17 mouse cellular contexts compared by ENCODE assay signal in genomic region chr19:10379978-10380377, GRCm38 (mm10). TPM values are rescaled to one million over a fixed set of nuclear protein-coding genes. Genes with fewer than 3 reads are reported as not detected.
"Had no signal": no experiment of that assay in that cellular context is flagged by ENCODE, and none has a peak within 500 bp of the region (broad histone marks: within the 10 kb centered on the region; RNA-seq: fewer than 3 reads in every experiment).

No protein-coding gene starts in this region.

- H3K9ac ChIP-seq: neural tube, embryonic 13.5 days; neural tube, embryonic 15.5 days; stomach, embryonic 15.5 days had no signal

- DNase-seq: retina, postnatal 1 day; right cerebral cortex, adult 18-20 months; right cerebral cortex, postnatal 14 days; right cerebral cortex, postnatal 25 days; right cerebral cortex, postnatal 4 days; spleen, adult 18-20 months; thymus, adult 18-20 months; thymus, adult 2 months; thymus, postnatal 14 days; thymus, postnatal 25 days; thymus, postnatal 36 days; thymus, postnatal 4 days had no signal

- H3K9me3 ChIP-seq: neural tube, embryonic 13.5 days; neural tube, embryonic 15.5 days; stomach, embryonic 15.5 days had no signal

- H3K36me3 ChIP-seq: neural tube, embryonic 13.5 days; neural tube, embryonic 15.5 days; stomach, embryonic 15.5 days had no signal

- H3K27me3 ChIP-seq: stomach, embryonic 15.5 days had no signal

- H3K27ac ChIP-seq: neural tube, embryonic 13.5 days; neural tube, embryonic 15.5 days; stomach, embryonic 15.5 days; stomach, postnatal 0 days had no signal

- H3K4me1 ChIP-seq: stomach, embryonic 15.5 days had no signal

- H3K4me2 ChIP-seq: neural tube, embryonic 13.5 days; neural tube, embryonic 15.5 days; stomach, embryonic 15.5 days had no signal

- H3K4me3 ChIP-seq: neural tube, embryonic 13.5 days; neural tube, embryonic 15.5 days; stomach, embryonic 15.5 days had no signal

RNA-seq across cellular contexts. Expression of gene Syt7, which starts 8.9 kb away (rescaled TPM):
- total RNA-seq: neutrophil, adult 5-6 weeks had no signal
